Mouse (Mus musculus) bone marrow, adult 2 months (tissue): ENCODE data around the gene Slit3.

Experiments
- CTCF ChIP-seq: fragments of 200-500 bp; IDR thresholded peaks from 2 replicates; pipeline ENCODE4 v1.5.1; 2011; ENCODE audit warnings: low read length, control low read depth; ENCODE audit not compliant: control insufficient read depth, insufficient read depth
- POLR2A ChIP-seq: fragments of 200-500 bp; IDR thresholded peaks from 2 replicates; pipeline ENCODE4 v1.6.1; 2011; ENCODE audit warnings: low read depth, mild to moderate bottlenecking, control low read depth, low read length, borderline replicate concordance; ENCODE audit not compliant: control insufficient read depth

DNA sequence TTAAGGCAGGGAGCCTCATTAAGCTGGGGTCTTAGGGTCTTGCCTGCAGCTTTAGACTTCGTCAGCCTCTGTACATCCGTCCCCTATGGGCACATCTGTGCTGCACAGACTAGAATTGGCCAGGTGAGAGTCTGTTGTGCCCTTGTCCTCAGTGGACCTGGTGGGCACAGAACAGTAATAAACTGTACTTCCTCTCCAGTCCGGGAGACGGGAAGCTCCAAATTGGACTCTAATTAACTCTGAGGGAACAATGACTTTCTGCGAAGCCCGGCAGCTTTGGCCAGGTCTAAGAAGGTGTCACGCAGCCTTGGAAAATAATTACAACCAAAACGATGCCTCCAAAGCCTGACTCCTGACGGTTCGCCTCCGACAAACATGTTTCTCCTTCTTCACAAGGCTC is 155.0 kb downstream of the Slit3 start:
- TF ChIP-seq CTCF (no peak), POLR2A (no peak)
